Mouse (Mus musculus): ENCODE data around the gene Efemp1.

- TF ChIP-seq CTCF (IDR thresholded peaks at IDR 0.05; ENCODE audit: borderline replicate concordance, control insufficient read depth, extremely low read depth, insufficient read depth, low read length, poor library complexity) (no peak), POLR2A (IDR thresholded peaks at IDR 0.05; ENCODE audit: control insufficient read depth, extremely low read depth, insufficient read depth, low read length, poor library complexity) (no peak)
Observed at GRCm38 (mm10) chr11:28899420-28899819, 46.4 kb downstream of the Efemp1 start.
